Mouse (Mus musculus): ENCODE data around the gene Nt5c2. TPM values are rescaled to one million over a fixed set of nuclear protein-coding genes. Genes with fewer than 3 reads are reported as not detected.
A peak's percentile ranks its signal among the peaks of the same experiment; 100 is the strongest.

Nt5c2 gene
- polyA plus RNA-seq (2014; fragmentation: Nextera tagmentation; extraction: Ambion mirVana), result 72.5 and 90.4 TPM in 2 replicates

DNA sequence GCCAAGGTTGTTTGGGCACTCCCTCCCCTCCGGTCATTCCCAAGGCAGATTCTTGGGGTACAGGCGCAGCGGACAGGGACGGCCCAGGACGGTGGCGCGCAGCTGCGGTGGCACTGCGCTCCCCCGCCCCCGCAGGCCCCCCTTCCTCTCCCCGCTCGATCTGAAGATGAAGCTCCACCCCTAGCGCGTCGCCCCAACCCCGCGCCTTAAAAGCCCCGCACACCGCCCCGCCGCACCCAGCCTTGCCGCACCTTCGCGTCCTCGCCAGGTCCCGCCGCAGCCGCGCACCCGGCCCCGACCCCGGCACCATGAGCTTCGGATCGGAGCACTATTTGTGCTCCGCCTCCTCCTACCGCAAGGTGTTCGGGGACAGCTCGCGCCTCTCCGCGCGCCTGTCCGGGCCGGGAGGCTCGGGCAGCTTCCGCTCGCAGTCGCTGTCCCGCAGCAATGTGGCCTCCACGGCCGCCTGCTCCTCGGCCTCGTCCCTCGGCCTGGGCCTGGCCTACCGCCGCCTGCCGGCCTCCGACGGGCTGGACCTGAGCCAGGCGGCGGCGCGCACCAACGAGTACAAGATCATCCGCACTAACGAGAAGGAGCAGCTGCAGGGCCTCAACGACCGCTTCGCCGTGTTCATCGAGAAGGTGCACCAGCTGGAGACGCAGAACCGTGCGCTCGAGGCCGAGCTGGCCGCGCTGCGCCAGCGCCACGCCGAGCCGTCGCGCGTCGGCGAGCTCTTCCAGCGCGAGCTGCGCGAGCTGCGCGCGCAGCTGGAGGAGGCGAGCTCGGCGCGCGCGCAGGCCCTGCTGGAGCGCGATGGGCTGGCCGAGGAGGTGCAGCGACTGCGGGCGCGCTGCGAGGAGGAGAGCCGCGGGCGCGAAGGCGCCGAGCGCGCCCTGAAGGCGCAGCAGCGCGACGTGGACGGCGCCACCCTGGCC is at the start of gene Nt5c2, which contains the start of gene Ina:
TSS of gene Nt5c2 (minus strand) at position 707 of the 935 bp plus-strand sequence.
TSS of gene Ina (plus strand) at position 252 of the 935 bp plus-strand sequence.
- peak; percentile 83 for DNase-seq (ENCODE audit: low spot score)
- H3K36me3 ChIP-seq (replicated peaks; ENCODE audit: control insufficient read depth, insufficient read depth, low read depth, low read length), result no peaks in the 10 kb centered on the region; the same call in 1 of the 2 replicates
- peak within 1 kb of the TSS; percentile 43 for H3K9ac ChIP-seq (replicated peaks; ENCODE audit: low read length)
- no peaks in the 10 kb centered on the region for H3K9me3 ChIP-seq (replicated peaks; ENCODE audit: control insufficient read depth, low read length)
- peaks cover 41% of the 10 kb centered on the region for H3K27me3 ChIP-seq (ENCODE audit: control insufficient read depth, insufficient read depth, low read length)
- WGBS, result under 1% methylated on average over 118 of the region's 124 CpGs
- peaks cover 4% of the 10 kb centered on the region; the same call in 1 of the 2 replicates for H3K4me1 ChIP-seq (ENCODE audit: control insufficient read depth, insufficient read depth, low read length)
- peak within 1 kb of the TSS; percentile 81 for H3K4me2 ChIP-seq (ENCODE audit: low read depth, low read length)
- peak within 1 kb of the TSS; percentile 31; the same call in 1 of the 2 replicates for H3K27ac ChIP-seq (replicated peaks; ENCODE audit: low read depth, low read length)
- H3K4me3 ChIP-seq (ENCODE audit: low read depth, low read length), result peak within 1 kb of the TSS; percentile 43
- ATAC-seq (replicated peaks; ENCODE audit: insufficient number of reproducible peaks, low FRiP score, low TSS enrichment, low read depth), result peak; percentile 56

- Histone ChIP-seq H3K4me2 (ENCODE audit: low read depth, low read length) (no peak overlapping the region), H3K4me1 (ENCODE audit: control insufficient read depth, insufficient read depth, low read length) (no peaks in the 10 kb centered on the region), H3K27me3 (ENCODE audit: control insufficient read depth, insufficient read depth, low read length) (no peaks in the 10 kb centered on the region), H3K4me3 (ENCODE audit: low read depth, low read length) (no peak overlapping the region), H3K36me3 (replicated peaks; ENCODE audit: control insufficient read depth, insufficient read depth, low read depth, low read length) (no peaks in the 10 kb centered on the region), H3K27ac (replicated peaks; ENCODE audit: low read depth, low read length) (no peak overlapping the region), H3K9ac (replicated peaks; ENCODE audit: low read length) (no peak overlapping the region), H3K9me3 (replicated peaks; ENCODE audit: control insufficient read depth, low read length) (no peaks in the 10 kb centered on the region)
- ATAC-seq (replicated peaks; ENCODE audit: insufficient number of reproducible peaks, low FRiP score, low TSS enrichment, low read depth), result no peak
- DNase-seq (ENCODE audit: low spot score), result no peak
- 67% methylated on average over 1 of the region's 1 CpGs for WGBS
Measured at GRCm38 (mm10) chr19:47057684-47058083, 42.7 kb upstream of the Nt5c2 start.

DNA sequence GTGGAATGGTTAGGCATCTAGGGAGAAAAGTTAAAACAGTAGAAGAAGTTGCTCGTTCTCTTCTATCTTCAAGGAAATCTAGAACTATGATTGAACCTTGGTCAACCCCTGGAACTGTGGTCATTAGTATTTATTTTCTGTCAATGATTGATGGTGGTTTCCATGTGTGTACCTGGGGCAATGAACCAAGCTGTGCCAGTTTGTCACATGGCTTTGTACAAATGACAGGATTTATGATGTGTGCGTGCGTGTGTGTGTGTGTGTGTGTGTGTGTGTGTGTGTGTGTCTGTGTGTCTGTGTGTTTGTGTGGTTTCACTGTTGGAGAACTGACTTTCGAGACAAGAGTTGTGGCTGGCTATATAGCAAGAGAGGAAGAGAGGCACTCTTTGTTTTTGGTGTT is 38.5 kb upstream of the Nt5c2 start:
- H3K27ac ChIP-seq (replicated peaks; ENCODE audit: low read depth, low read length), result no peak overlapping the region
- H3K4me1 ChIP-seq (ENCODE audit: control insufficient read depth, insufficient read depth, low read length), result no peaks in the 10 kb centered on the region
- H3K36me3 ChIP-seq (replicated peaks; ENCODE audit: control insufficient read depth, insufficient read depth, low read depth, low read length), result no peaks in the 10 kb centered on the region
- ATAC-seq (replicated peaks; ENCODE audit: insufficient number of reproducible peaks, low FRiP score, low TSS enrichment, low read depth) (no peak), DNase-seq (ENCODE audit: low spot score) (no peak)
- H3K4me2 ChIP-seq (ENCODE audit: low read depth, low read length), result no peak overlapping the region
- H3K4me3 ChIP-seq (ENCODE audit: low read depth, low read length), result no peak overlapping the region
- no peaks in the 10 kb centered on the region for H3K27me3 ChIP-seq (ENCODE audit: control insufficient read depth, insufficient read depth, low read length)
- WGBS, result 87% methylated on average over 4 of the region's 4 CpGs
- H3K9me3 ChIP-seq (replicated peaks; ENCODE audit: control insufficient read depth, low read length), result no peaks in the 10 kb centered on the region
- H3K9ac ChIP-seq (replicated peaks; ENCODE audit: low read length), result no peak overlapping the region

GRCm38 (mm10) chr19:47052927-47053326 is 38.0 kb upstream of the Nt5c2 start:
- Histone ChIP-seq H3K9ac (replicated peaks; ENCODE audit: low read length) (no peak overlapping the region), H3K4me1 (ENCODE audit: control insufficient read depth, insufficient read depth, low read length) (no peaks in the 10 kb centered on the region), H3K4me3 (ENCODE audit: low read depth, low read length) (no peak overlapping the region), H3K36me3 (replicated peaks; ENCODE audit: control insufficient read depth, insufficient read depth, low read depth, low read length) (no peaks in the 10 kb centered on the region), H3K4me2 (ENCODE audit: low read depth, low read length) (no peak overlapping the region), H3K27me3 (ENCODE audit: control insufficient read depth, insufficient read depth, low read length) (no peaks in the 10 kb centered on the region), H3K9me3 (replicated peaks; ENCODE audit: control insufficient read depth, low read length) (no peaks in the 10 kb centered on the region), H3K27ac (replicated peaks; ENCODE audit: low read depth, low read length) (no peak overlapping the region)
- ATAC-seq (replicated peaks; ENCODE audit: insufficient number of reproducible peaks, low FRiP score, low TSS enrichment, low read depth) (no peak), DNase-seq (ENCODE audit: low spot score) (no peak)
- 81% methylated on average over 4 of the region's 4 CpGs for WGBS

DNA sequence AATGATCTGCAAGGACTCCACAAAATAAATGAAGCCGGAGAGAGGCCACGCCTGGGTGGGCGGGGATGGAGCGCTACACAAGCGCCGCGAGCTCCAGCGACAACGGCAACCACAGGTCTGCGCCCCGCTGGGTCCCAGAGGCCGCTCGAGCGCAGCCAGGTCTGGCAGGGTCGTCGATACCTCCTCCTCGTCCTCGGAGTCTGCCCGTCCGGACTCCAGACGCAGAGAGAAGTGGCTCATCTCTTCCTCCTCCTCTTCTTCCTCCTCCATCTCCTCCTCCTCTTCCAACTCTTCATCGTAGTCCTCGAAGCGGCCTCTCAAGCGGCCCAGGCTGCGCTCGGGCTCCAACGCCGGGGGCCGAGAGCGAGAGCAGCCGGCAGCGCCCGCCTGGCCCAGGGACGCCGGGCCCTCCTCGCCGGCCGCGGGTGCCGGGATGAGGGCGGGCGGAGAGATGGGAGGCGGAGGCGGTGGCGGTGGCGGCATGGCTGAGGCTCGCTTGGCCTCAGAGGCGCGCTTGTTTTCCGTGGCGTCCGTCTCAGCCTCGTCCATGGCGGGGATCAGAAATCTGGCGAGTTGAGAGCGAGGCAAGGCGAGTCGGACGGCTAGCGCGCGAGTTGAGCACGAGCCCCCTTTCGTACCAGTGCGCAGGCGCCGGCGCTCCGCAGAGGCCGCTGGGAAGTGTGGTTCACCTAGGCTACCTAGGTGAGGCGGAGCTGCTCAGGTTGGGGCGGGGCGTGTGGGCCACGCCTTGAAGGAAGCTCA is 35.5 kb upstream of the Nt5c2 start, which contains the start of gene Pcgf6:
TSS of gene Pcgf6 (minus strand) at position 636 of the 762 bp plus-strand sequence.
- peak within 1 kb of the TSS; percentile 85 for H3K27ac ChIP-seq (replicated peaks; ENCODE audit: low read depth, low read length)
- under 1% methylated on average over 74 of the region's 75 CpGs for WGBS

DNA sequence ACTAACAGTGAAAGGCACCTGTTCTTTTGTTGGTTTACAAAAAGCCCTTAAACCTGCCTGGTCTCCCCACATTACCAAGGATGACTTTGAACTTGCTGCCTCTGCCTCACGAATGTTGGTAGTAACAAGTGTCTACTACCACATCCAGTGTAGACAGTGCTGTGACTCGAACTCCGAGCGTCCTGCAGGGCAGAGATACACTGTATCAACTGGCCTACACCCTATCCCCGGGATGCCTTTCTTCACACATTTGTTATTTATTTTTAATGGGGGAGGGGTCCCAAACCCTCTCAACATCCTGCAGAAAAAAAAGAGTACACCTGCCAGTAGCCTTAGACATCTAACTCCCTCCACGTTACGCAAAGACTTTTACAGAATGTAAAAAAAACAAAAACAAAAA is 34.9 kb upstream of the Nt5c2 start:
- peak overlapping the region; percentile 60 for H3K4me2 ChIP-seq (ENCODE audit: low read depth, low read length)

More for the DNA sequence above, 35.5 kb upstream of the Nt5c2 start, which contains the start of gene Pcgf6:
- Histone ChIP-seq H3K9me3 (replicated peaks; ENCODE audit: control insufficient read depth, low read length) (no peaks in the 10 kb centered on the region), H3K4me2 (ENCODE audit: low read depth, low read length) (peak within 1 kb of the TSS; percentile 60), H3K4me3 (ENCODE audit: low read depth, low read length) (peak within 1 kb of the TSS; percentile 66), H3K27me3 (ENCODE audit: control insufficient read depth, insufficient read depth, low read length) (no peaks in the 10 kb centered on the region), H3K4me1 (ENCODE audit: control insufficient read depth, insufficient read depth, low read length) (no peaks in the 10 kb centered on the region), H3K36me3 (replicated peaks; ENCODE audit: control insufficient read depth, insufficient read depth, low read depth, low read length) (peaks cover 2% of the 10 kb centered on the region; the same call in 1 of the 2 replicates), H3K9ac (replicated peaks; ENCODE audit: low read length) (peak within 1 kb of the TSS; percentile 74)
- peak; percentile 89 for ATAC-seq (replicated peaks; ENCODE audit: insufficient number of reproducible peaks, low FRiP score, low TSS enrichment, low read depth)
- peak; percentile 91 for DNase-seq (ENCODE audit: low spot score)

DNA sequence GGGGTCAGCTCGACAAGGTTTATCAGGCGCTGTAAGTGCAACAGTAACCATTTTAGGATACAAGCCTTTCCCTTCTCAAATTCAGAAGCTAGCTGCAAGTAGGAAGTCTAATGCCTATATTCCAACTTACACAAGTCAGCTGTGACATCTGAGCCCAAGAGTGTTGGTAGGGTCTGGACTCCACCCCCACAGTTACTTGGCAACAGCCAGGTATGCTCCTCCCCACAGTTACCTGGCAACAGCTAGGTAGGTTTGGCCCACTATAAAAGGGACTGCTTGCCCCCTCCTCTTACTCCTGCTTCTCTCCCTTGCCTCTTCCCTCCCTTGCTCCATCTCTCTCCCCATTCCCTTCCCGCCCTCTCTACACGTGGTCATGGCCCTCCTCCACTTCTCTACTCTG is 34.1 kb upstream of the Nt5c2 start:
- H3K36me3 ChIP-seq (replicated peaks; ENCODE audit: control insufficient read depth, insufficient read depth, low read depth, low read length), result peaks cover 2% of the 10 kb centered on the region; the same call in 1 of the 2 replicates
- no peaks in the 10 kb centered on the region for H3K4me1 ChIP-seq (ENCODE audit: control insufficient read depth, insufficient read depth, low read length)
- ATAC-seq (replicated peaks; ENCODE audit: insufficient number of reproducible peaks, low FRiP score, low TSS enrichment, low read depth) (no peak), DNase-seq (ENCODE audit: low spot score) (no peak)
- 71% methylated on average over 4 of the region's 4 CpGs for WGBS
- no peak overlapping the region; the same call in 1 of the 2 replicates for H3K9ac ChIP-seq (replicated peaks; ENCODE audit: low read length)
- H3K4me2 ChIP-seq (ENCODE audit: low read depth, low read length), result no peak overlapping the region; the same call in 1 of the 2 replicates
- H3K27ac ChIP-seq (replicated peaks; ENCODE audit: low read depth, low read length), result no peak overlapping the region
- H3K4me3 ChIP-seq (ENCODE audit: low read depth, low read length), result no peak overlapping the region
- H3K27me3 ChIP-seq (ENCODE audit: control insufficient read depth, insufficient read depth, low read length), result no peaks in the 10 kb centered on the region
- no peaks in the 10 kb centered on the region for H3K9me3 ChIP-seq (replicated peaks; ENCODE audit: control insufficient read depth, low read length)

More for the DNA sequence above, 34.9 kb upstream of the Nt5c2 start:
- Histone ChIP-seq H3K36me3 (replicated peaks; ENCODE audit: control insufficient read depth, insufficient read depth, low read depth, low read length) (peaks cover 2% of the 10 kb centered on the region; the same call in 1 of the 2 replicates), H3K9me3 (replicated peaks; ENCODE audit: control insufficient read depth, low read length) (no peaks in the 10 kb centered on the region), H3K4me1 (ENCODE audit: control insufficient read depth, insufficient read depth, low read length) (no peaks in the 10 kb centered on the region), H3K27ac (replicated peaks; ENCODE audit: low read depth, low read length) (no peak overlapping the region; the same call in 1 of the 2 replicates), H3K27me3 (ENCODE audit: control insufficient read depth, insufficient read depth, low read length) (no peaks in the 10 kb centered on the region), H3K9ac (replicated peaks; ENCODE audit: low read length) (peak overlapping the region; percentile 74), H3K4me3 (ENCODE audit: low read depth, low read length) (peak overlapping the region; percentile 66)
- 6% methylated on average over 7 of the region's 7 CpGs for WGBS
- no peak for ATAC-seq (replicated peaks; ENCODE audit: insufficient number of reproducible peaks, low FRiP score, low TSS enrichment, low read depth)
- DNase-seq (ENCODE audit: low spot score), result no peak

Data from embryonic facial prominence, embryonic 11.5 days (tissue).